Mouse (Mus musculus): Measurements from ENCODE around the gene Slc7a8.
A peak's percentile ranks its signal among the peaks of the same experiment; 100 is the strongest.

Slc7a8 gene

GRCm38 (mm10) chr14:54781610-54782365 is at the start of gene Slc7a8:
Slc7a8 (minus strand) TSS chr14:54781946.
- DNase-seq (ENCODE audit: low read depth, low spot score), result peak; percentile 74

- no peak for DNase-seq (ENCODE audit: low read depth, low spot score)
These were observed 42.0 kb upstream of the Slc7a8 start for GRCm38 (mm10) chr14:54823716-54824115.

- no peak for DNase-seq (ENCODE audit: low read depth, low spot score)
These were observed 40.6 kb upstream of the Slc7a8 start for GRCm38 (mm10) chr14:54822301-54822700.

GRCm38 (mm10) chr14:54817791-54818190 is 36.0 kb upstream of the Slc7a8 start:
- DNase-seq (ENCODE audit: low read depth, low spot score), result peak; percentile 53

- DNase-seq (ENCODE audit: low read depth, low spot score), result no peak
These were observed 34.0 kb upstream of the Slc7a8 start for GRCm38 (mm10) chr14:54815737-54816136.

GRCm38 (mm10) chr14:54813991-54814390 is 32.2 kb upstream of the Slc7a8 start, which contains the start of gene Rnf212b:
Rnf212b (plus strand) TSS chr14:54814141.
- peak; percentile 74 for DNase-seq (ENCODE audit: low read depth, low spot score)

GRCm38 (mm10) chr14:54809668-54810033 is 27.9 kb upstream of the Slc7a8 start:
- DNase-seq (ENCODE audit: low read depth, low spot score), result no peak

- peak; percentile 14 for DNase-seq (ENCODE audit: low read depth, low spot score)
These were observed 27.2 kb upstream of the Slc7a8 start for GRCm38 (mm10) chr14:54808718-54809667.

- no peak for DNase-seq (ENCODE audit: low read depth, low spot score)
These were observed 24.4 kb upstream of the Slc7a8 start for GRCm38 (mm10) chr14:54806124-54806523.

- DNase-seq (ENCODE audit: low read depth, low spot score), result no peak
These were observed 20.7 kb upstream of the Slc7a8 start for GRCm38 (mm10) chr14:54802428-54802827.

GRCm38 (mm10) chr14:54799686-54800085 is 17.9 kb upstream of the Slc7a8 start:
- peak; percentile 76 for DNase-seq (ENCODE audit: low read depth, low spot score)

- DNase-seq (ENCODE audit: low read depth, low spot score), result no peak
These were observed 15.0 kb upstream of the Slc7a8 start for GRCm38 (mm10) chr14:54796760-54797159.

- peak; percentile 86 for DNase-seq (ENCODE audit: low read depth, low spot score)
These were observed 14.2 kb upstream of the Slc7a8 start for GRCm38 (mm10) chr14:54795901-54796300.

GRCm38 (mm10) chr14:54793894-54794830 is 12.4 kb upstream of the Slc7a8 start:
- peak; percentile 27 for DNase-seq (ENCODE audit: low read depth, low spot score)

- no peak for DNase-seq (ENCODE audit: low read depth, low spot score)
These were observed 11.6 kb upstream of the Slc7a8 start for GRCm38 (mm10) chr14:54793351-54793750.

- DNase-seq (ENCODE audit: low read depth, low spot score), result no peak
These were observed 10.4 kb upstream of the Slc7a8 start for GRCm38 (mm10) chr14:54792166-54792565.

GRCm38 (mm10) chr14:54788231-54788630 is 6.5 kb upstream of the Slc7a8 start:
- no peak for DNase-seq (ENCODE audit: low read depth, low spot score)

- DNase-seq (ENCODE audit: low read depth, low spot score), result peak; percentile 74
These were observed 5.5 kb upstream of the Slc7a8 start for GRCm38 (mm10) chr14:54787226-54787625.

GRCm38 (mm10) chr14:54786489-54786888 is 4.7 kb upstream of the Slc7a8 start:
- no peak for DNase-seq (ENCODE audit: low read depth, low spot score)

GRCm38 (mm10) chr14:54785898-54786297 is 4.2 kb upstream of the Slc7a8 start:
- peak; percentile 91 for DNase-seq (ENCODE audit: low read depth, low spot score)

GRCm38 (mm10) chr14:54782971-54783370 is 1.2 kb upstream of the Slc7a8 start:
- no peak for DNase-seq (ENCODE audit: low read depth, low spot score)
